Mouse (Mus musculus) 3T3-L1 (cell line): ENCODE measurements around the gene Slc4a8.

Source experiments
- DNase-seq: peaks from one replicate; pipeline ENCODE4 v3.0.0-alpha.2; 2015; ENCODE audit warnings: low read depth, low spot score

Slc4a8 gene

GRCm38 (mm10) chr15:100829775-100830174, 68.2 kb downstream of the Slc4a8 start:
- DNase-seq: no peak

GRCm38 (mm10) chr15:100830682-100831081, 69.1 kb downstream of the Slc4a8 start:
- peak; percentile 44 for DNase-seq

GRCm38 (mm10) chr15:100832144-100832543, 70.6 kb downstream of the Slc4a8 start:
- DNase-seq: no peak

GRCm38 (mm10) chr15:100832784-100833183, 71.2 kb downstream of the Slc4a8 start:
- DNase-seq: no peak

- no peak for DNase-seq
Observed at GRCm38 (mm10) chr15:100836729-100837128, 75.2 kb downstream of the Slc4a8 start.

- DNase-seq: peak; percentile 60
Observed at GRCm38 (mm10) chr15:100838607-100839207, 77.2 kb downstream of the Slc4a8 start.

GRCm38 (mm10) chr15:100844336-100844735, 82.8 kb downstream of the Slc4a8 start:
- DNase-seq: peak; percentile 5

- DNase-seq: no peak
Observed at GRCm38 (mm10) chr15:100845049-100845879, 83.7 kb downstream of the Slc4a8 start.

- DNase-seq: no peak
Observed at GRCm38 (mm10) chr15:100847193-100847592, 85.6 kb downstream of the Slc4a8 start.

GRCm38 (mm10) chr15:100857586-100857985, 96.0 kb downstream of the Slc4a8 start:
- no peak for DNase-seq

- no peak for DNase-seq
Observed at GRCm38 (mm10) chr15:100860856-100861255, 99.3 kb downstream of the Slc4a8 start.

GRCm38 (mm10) chr15:100865556-100865955, 104.0 kb downstream of the Slc4a8 start:
- DNase-seq: peak; percentile 7

- no peak for DNase-seq
Observed at GRCm38 (mm10) chr15:100869558-100869957, 108.0 kb downstream of the Slc4a8 start, which contains the start of gene Scn8a. Gene Scn8a, plus strand, starts transcription at chr15:100869858.

GRCm38 (mm10) chr15:100870001-100870774, 108.6 kb downstream of the Slc4a8 start:
- no peak for DNase-seq

GRCm38 (mm10) chr15:100870775-100871106, 109.2 kb downstream of the Slc4a8 start:
- no peak for DNase-seq

GRCm38 (mm10) chr15:100871107-100872011, 109.8 kb downstream of the Slc4a8 start:
- DNase-seq: no peak

GRCm38 (mm10) chr15:100873155-100873554, 111.6 kb downstream of the Slc4a8 start:
- peak; percentile 13 for DNase-seq
